Mouse (Mus musculus) stomach, postnatal 0 days (tissue): ENCODE measurements around the gene Filip1.

Experiments
- CTCF ChIP-seq: IDR thresholded peaks from 2 replicates; pipeline ENCODE4 v1.5.1; 2016; ENCODE audit warnings: antibody characterized with exemption, low read depth, mild to moderate bottlenecking, moderate library complexity
- EP300 ChIP-seq: optimal IDR thresholded peaks from 2 replicates; pipeline ENCODE3; 2016; ENCODE audit warnings: antibody characterized with exemption

DNA sequence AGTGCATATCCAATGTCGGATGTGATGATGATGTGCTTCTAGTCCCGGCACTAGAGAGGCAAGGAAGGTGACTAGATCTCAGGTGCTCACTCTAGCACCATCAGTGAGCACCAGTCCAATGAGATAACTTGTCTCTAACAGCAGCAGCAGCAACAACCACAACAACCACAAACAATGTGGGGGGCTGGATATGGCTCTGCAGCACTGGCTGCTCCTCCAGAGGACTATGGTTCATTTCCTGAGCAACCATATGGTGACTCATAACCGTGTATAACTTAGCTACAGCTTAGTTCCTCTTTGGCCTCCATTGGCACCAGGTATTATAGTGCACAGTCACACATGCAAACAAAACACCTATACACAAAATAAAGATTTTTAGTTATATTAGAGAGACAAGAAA, 202.1 kb downstream of the Filip1 start:
- TF ChIP-seq CTCF: no peak
- TF ChIP-seq EP300: no peak
